Mouse (Mus musculus) layer of hippocampus, postnatal 25 days (tissue): ENCODE measurements around the gene Emid1. TPM values are rescaled to one million over a fixed set of nuclear protein-coding genes. Genes with fewer than 3 reads are reported as not detected.

ENCODE experiments used
- DNase-seq, 2 experiments: peaks; one replicate each; pipeline ENCODE4 v3.0.0; 2022; ENCODE audit warnings: mixed read lengths in 2 of 2, low spot score in 1 of 2; ENCODE audit errors: extremely low spot score in 1 of 2
- total RNA-seq, 2 experiments: library from RNA; stranded (reverse); gene quantifications; 2 replicates each; pipeline ENCODE4 v1.2.3; 2021

Gene Emid1
- total RNA-seq, 2 experiments from 2014 or later = 8.8 to 10.6 TPM

GRCm38 (mm10) chr11:5067063-5067462, 85.0 kb downstream of the Emid1 start:
- no peak for DNase-seq

GRCm38 (mm10) chr11:5065056-5065821, 86.8 kb downstream of the Emid1 start, which contains the start of gene Gas2l1:
TSS of gene Gas2l1 (minus strand) at chr11:5065327.
- DNase-seq = peak; percentile 80 to 81

DNA sequence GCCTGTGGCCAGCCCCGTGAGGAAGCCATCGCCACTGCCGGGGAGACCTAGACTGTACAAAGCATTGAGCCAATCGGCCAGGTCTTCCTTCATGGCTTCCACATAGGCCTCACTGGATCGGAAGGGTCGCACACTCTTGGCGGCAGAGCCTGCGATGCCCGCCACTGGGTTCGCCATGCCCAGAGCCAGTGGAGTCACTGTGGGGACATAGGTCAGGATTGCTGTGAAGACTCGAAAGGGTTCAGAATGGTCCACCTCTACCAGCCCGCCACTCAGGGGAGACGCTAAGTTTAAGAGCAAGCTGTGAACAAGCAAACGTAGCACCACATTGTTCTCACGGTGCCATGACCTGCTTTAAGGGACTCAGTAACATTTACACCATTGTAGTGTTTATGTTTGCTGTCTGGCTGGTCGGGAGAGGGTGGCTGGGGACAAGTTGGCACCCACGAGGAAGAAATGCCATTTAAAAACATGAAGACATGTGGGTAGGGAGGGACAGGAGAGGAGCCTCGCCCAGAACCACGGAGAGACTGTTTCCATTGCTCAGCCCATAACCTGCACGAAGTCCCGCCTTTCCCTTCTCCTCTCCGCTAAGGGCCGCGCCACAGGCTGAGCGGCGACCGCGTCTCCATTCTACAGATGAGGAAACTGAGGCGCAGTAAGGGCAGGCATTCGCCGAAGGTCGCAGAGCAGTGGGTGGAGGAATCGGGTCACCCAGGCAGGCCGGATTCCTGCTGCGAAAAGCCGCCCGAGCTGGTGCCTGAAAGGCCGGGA, 87.6 kb downstream of the Emid1 start:
- DNase-seq = peak in 1 of 2 experiments; percentile 21

DNA sequence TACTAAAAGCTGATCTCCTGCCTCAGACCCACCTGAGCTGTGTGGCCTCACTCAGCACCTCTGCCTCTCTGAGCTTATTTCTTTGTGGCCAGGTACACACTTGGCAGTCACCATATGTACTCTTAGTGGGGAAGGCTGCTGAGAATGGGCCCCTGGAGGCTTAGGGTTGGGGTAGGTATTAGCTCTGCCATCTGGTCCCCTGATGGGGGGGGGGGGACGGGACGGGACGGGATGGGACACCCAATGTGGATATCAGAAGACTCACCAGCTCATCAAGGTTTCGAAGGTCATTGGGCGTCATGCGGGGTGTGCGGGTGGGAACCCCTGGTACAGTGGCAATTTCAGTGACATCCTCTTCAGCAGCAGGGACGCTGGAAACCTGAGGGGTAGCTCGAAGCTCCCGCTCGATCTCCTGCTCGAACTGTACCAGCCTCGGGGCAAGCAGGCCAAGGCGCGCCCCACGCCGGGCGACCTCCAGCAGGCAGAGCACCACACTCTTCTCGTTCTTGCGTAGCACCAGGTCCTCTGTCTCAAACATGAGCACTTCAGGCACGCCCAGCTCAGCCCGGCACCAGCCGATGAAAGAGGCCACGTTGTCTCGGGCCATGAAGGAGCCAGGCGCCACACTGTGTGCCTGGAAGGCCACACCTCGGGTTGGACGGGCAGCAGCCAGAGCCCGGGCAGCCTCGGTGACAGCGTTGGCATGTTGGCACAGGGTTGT, 88.3 kb downstream of the Emid1 start:
- DNase-seq = no peak

- DNase-seq = no peak
These were observed 89.1 kb downstream of the Emid1 start for GRCm38 (mm10) chr11:5062860-5063505.

DNA sequence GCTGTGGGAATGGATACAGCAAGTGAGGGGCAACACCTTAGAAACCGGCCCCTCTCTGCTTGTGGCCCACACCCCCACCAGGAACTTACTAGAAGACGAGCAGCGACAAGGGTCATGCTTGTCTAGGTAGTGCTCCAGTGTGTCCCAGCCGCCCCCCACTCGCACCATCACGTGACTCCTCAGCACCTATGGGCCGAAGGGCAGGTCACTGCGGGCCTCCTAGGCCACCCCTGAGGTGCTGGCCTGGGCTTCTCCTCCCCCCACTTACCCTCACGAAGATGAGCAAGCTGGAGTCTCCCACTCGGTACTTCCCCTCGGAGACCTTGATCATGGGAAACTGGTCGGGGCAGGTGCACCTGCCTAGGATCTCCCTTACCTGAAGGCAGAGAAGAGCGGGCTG, 89.7 kb downstream of the Emid1 start:
- DNase-seq = peak in 1 of 2 experiments; percentile 29

- DNase-seq = peak; percentile 92 to 97
These were observed 90.5 kb downstream of the Emid1 start for GRCm38 (mm10) chr11:5061413-5062139.

DNA sequence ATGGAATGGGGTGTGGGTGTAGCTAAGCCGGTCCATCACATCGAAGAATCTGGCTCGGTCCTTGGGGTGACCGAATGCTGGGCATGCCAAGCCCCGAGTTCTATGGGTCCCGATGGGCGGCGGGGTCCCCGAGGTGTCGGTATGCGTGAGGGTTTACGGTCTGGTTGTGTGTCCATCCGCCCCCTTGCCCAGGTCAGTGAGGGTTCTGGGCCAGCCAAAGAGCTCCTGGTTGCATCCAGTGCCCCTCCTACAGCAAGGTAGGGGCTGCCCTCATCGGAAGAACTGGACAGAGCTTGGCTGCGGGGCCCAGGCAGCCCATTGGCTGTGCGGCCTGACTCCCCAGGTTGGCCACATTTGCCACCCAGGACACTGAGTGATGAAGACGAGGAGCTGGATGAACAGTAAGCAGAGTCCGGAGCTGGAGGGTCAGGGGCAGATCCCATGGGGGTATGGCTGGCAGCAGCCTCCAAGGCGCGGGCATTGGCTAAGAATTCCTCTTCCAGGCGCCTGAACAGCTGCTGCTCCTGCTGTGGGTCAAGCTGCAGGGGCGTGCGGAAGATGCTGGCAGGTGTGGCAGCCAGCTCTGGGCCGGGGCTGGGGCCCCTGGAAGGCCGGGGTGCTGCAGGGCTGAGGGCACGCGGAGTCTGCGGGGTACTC, 91.2 kb downstream of the Emid1 start:
- no peak for DNase-seq

GRCm38 (mm10) chr11:5059704-5060156, 92.3 kb downstream of the Emid1 start:
- DNase-seq = peak; percentile 58 to 64

- peak in 1 of 2 experiments; percentile 31 for DNase-seq
These were observed 92.8 kb downstream of the Emid1 start for GRCm38 (mm10) chr11:5059230-5059629.

GRCm38 (mm10) chr11:5058783-5059182, 93.3 kb downstream of the Emid1 start:
- no peak for DNase-seq

GRCm38 (mm10) chr11:5057856-5058641, 94.0 kb downstream of the Emid1 start, which contains the start of gene Rasl10a:
TSS of gene Rasl10a (plus strand) at chr11:5058128.
- DNase-seq = peak; percentile 24 to 57

GRCm38 (mm10) chr11:5057541-5057855, 94.6 kb downstream of the Emid1 start:
- no peak for DNase-seq

DNA sequence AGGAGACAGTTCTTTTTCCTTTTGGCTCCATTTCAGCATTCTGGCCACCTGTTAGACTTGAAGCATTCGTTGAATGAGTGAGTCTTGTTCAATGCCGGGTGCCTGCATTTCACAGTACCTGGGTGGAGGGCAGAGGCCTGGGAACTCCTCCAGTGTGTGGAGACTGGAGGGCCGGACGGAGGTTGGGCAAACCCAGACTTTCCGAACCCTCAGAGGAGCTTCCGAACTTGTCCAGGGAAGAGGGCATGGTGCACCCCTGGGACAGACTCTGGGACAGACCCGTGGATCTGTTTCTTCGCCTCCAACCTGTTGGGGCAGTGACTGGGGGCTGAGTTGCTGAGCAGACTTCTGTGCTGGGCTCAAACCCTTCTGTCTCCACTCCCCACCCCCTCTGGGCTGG, 95.0 kb downstream of the Emid1 start:
- no peak for DNase-seq
